Mouse (Mus musculus): ENCODE data around the gene Stxbp5.

- TF ChIP-seq POLR2A (IDR thresholded peaks at IDR 0.05; ENCODE audit: insufficient read depth, low read depth, low read length) (no peak), CTCF (IDR thresholded peaks at IDR 0.05; ENCODE audit: insufficient read depth, low read depth, low read length) (no peak)
Measured at GRCm38 (mm10) chr10:9875905-9876304, 25.0 kb downstream of the Stxbp5 start.

All from olfactory bulb, adult 2 months (tissue).